Mouse (Mus musculus): ENCODE measurements around the gene Tcp11x2. TPM values are rescaled to one million over a fixed set of nuclear protein-coding genes. Genes with fewer than 3 reads are reported as not detected.

The Tcp11x2 gene
- polyA plus RNA-seq, 1 experiment from 2014 or later: not detected

Other genes with a start within 250 kb of the Tcp11x2 start
- not detected in 2 replicates for gene AV320801, start 199.2 kb downstream of the Tcp11x2 start, polyA plus RNA-seq (2016; fragmentation: Nextera tagmentation; extraction: Ambion mirVana)
- not detected in 2 replicates for gene Nxf7, start 95.0 kb downstream of the Tcp11x2 start, polyA plus RNA-seq (2016; fragmentation: Nextera tagmentation; extraction: Ambion mirVana)
- gene Prame, start 66.1 kb downstream of the Tcp11x2 start, polyA plus RNA-seq (2016; fragmentation: Nextera tagmentation; extraction: Ambion mirVana): 0.10 TPM in 1 of 2 replicates, not detected in the other
- not detected in 2 replicates for gene Tmsb15a, start 31.5 kb upstream of the Tcp11x2 start, polyA plus RNA-seq (2016; fragmentation: Nextera tagmentation; extraction: Ambion mirVana)
- 10.3 and 10.6 TPM in 2 replicates for gene Armcx5, start 48.9 kb upstream of the Tcp11x2 start, polyA plus RNA-seq (2016; fragmentation: Nextera tagmentation; extraction: Ambion mirVana)
- 52.8 and 53.6 TPM in 2 replicates for gene Gprasp1, start 48.9 kb upstream of the Tcp11x2 start, polyA plus RNA-seq (2016; fragmentation: Nextera tagmentation; extraction: Ambion mirVana)
- 49.3 and 52.8 TPM in 2 replicates for gene Bhlhb9, start 103.8 kb upstream of the Tcp11x2 start, polyA plus RNA-seq (2016; fragmentation: Nextera tagmentation; extraction: Ambion mirVana)
- gene Gprasp2, start 145.2 kb upstream of the Tcp11x2 start, polyA plus RNA-seq (2016; fragmentation: Nextera tagmentation; extraction: Ambion mirVana): 25.3 and 27.1 TPM in 2 replicates